Mouse (Mus musculus) ovary, adult 10 weeks (tissue): ENCODE results near the gene Lemd2. TPM values are rescaled to one million over a fixed set of nuclear protein-coding genes. Genes with fewer than 3 reads are reported as not detected.

Experiments used
- polyA plus RNA-seq: library from polyadenylated mRNA; stranded (reverse); fragments of 350-450 nt; fragmentation: Illumina TruSeq; extraction: RNeasy Lipid Tissue Mini Kit (QIAGEN cat#74804); gene quantifications from one replicate; pipeline ENCODE4 v1.2.3, GENCODE M21; 2014

Gene Lemd2
- 1.2 TPM for polyA plus RNA-seq

GRCm38 (mm10) chr17:27204075-27204909 lies at the start of gene Lemd2:
Gene Lemd2 (minus strand): TSS chr17:27204469.

GRCm38 (mm10) chr17:27167545-27167944 lies 36.7 kb downstream of the Lemd2 start, which contains the start of gene Ip6k3:
Gene Ip6k3 (minus strand): TSS chr17:27167795.

Other genes starting within 250 kb of the Lemd2 start
- 17.3 TPM for gene Zbtb9, start 231.3 kb downstream of the Lemd2 start, polyA plus RNA-seq
- gene Bak1, start 175.5 kb downstream of the Lemd2 start, polyA plus RNA-seq: 1.3 TPM
- 0.37 TPM for gene Itpr3, start 147.2 kb downstream of the Lemd2 start, polyA plus RNA-seq
- gene Uqcc2, start 70.6 kb downstream of the Lemd2 start, polyA plus RNA-seq: 8.7 TPM
- gene Ip6k3, start 36.7 kb downstream of the Lemd2 start, polyA plus RNA-seq: 0.26 TPM